Mouse (Mus musculus): Measurements from ENCODE around the gene Dnase2a. TPM values are rescaled to one million over a fixed set of nuclear protein-coding genes. Genes with fewer than 3 reads are reported as not detected.
A peak's percentile ranks its signal among the peaks of the same experiment; 100 is the strongest.

The Dnase2a gene
- polyA plus RNA-seq, 1 experiment from 2014 or later, result 12.7 TPM

GRCm38 (mm10) chr8:84966603-84967002 is 58.2 kb downstream of the Dnase2a start:
- H3K9ac ChIP-seq (ENCODE audit: low read depth, low read length), result peak overlapping the region; percentile 53
- no peak for DNase-seq (ENCODE audit: low spot score)
- peaks cover 15% of the 10 kb centered on the region for H3K36me3 ChIP-seq (ENCODE audit: control insufficient read depth, insufficient read depth, low read length)
- H3K9me3 ChIP-seq (ENCODE audit: control insufficient read depth, low read length), result no peaks in the 10 kb centered on the region
- H3K4me2 ChIP-seq, result peak overlapping the region; percentile 97
- 21% methylated on average over 3 of the region's 3 CpGs for WGBS
- peak; percentile 27 for ATAC-seq (replicated peaks; ENCODE audit: low FRiP score)
- H3K27ac ChIP-seq (ENCODE audit: low read depth, low read length), result peak overlapping the region; percentile 96
- peaks cover 50% of the 10 kb centered on the region for H3K4me1 ChIP-seq (replicated peaks; ENCODE audit: control insufficient read depth, insufficient read depth, low read length)
- H3K4me3 ChIP-seq (ENCODE audit: low read depth, low read length), result peak overlapping the region; percentile 89
- H3K27me3 ChIP-seq (replicated peaks; ENCODE audit: control insufficient read depth, insufficient read depth, low read length), result no peaks in the 10 kb centered on the region

DNA sequence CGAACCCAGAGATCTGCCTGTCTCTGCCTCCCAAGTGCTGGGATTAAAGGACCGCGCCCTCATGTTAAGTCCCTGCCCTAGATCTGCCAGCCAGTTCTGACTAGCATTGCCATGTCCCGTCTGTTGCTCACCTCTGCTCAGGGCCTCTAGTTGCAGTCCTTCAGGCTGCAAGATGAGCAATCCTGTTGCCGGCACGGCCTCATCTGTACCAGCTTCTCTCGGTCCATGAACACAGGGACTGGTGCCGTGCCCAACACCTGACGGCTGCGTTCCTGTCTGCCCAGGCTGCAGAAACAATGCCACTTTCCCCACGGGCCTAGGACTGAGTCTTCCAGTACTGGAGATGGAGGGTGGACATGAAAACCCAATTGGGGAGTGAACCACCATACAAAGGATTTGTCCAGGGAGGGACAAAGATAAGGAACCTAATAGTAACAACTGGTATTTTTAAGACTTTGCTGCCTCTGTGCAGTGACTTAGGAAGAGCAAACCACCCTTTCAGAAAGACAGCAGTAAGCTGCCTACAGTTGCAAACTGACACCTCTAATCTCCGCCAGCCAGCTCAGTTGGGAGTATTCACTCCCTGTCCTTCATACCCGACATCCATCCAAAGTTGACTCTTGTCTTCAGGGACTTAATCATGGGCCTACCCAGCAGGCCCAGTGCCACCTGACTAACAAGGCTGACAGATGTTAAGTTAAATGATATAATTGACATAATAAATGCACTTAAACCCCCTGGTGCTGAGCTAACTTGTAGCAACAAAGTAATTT is 59.4 kb downstream of the Dnase2a start:
- 82% methylated on average over 13 of the region's 13 CpGs for WGBS
- Histone ChIP-seq H3K9me3 (ENCODE audit: control insufficient read depth, low read length) (no peaks in the 10 kb centered on the region), H3K36me3 (ENCODE audit: control insufficient read depth, insufficient read depth, low read length) (peaks cover 17% of the 10 kb centered on the region), H3K4me2 (peak overlapping the region; percentile 99), H3K4me1 (replicated peaks; ENCODE audit: control insufficient read depth, insufficient read depth, low read length) (peaks cover 60% of the 10 kb centered on the region), H3K9ac (ENCODE audit: low read depth, low read length) (peak overlapping the region; percentile 46), H3K27ac (ENCODE audit: low read depth, low read length) (peak overlapping the region; percentile 96), H3K4me3 (ENCODE audit: low read depth, low read length) (no peak overlapping the region; the same call in 1 of the 2 replicates), H3K27me3 (replicated peaks; ENCODE audit: control insufficient read depth, insufficient read depth, low read length) (no peaks in the 10 kb centered on the region)
- ATAC-seq (replicated peaks; ENCODE audit: low FRiP score), result no peak
- DNase-seq (ENCODE audit: low spot score), result no peak

DNA sequence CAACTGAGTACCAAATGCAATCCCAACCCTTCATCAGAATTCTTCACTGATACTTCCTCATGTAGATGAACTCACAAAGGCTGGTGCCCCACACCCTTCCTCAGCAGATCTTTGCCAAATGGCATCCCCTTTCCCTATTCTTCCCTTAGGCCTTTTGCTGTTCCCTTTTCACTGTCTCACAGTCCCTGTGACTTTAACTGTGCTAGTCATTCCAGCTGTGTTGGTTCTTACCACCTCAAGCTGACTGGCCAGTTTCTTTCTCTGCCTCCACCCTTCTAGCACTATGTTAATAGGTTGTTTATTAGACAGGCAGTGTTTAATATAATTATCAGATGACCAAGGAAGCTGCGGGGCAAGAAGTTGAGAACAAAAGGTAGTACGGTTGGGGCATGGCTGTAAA is 60.3 kb downstream of the Dnase2a start:
- Histone ChIP-seq H3K9me3 (ENCODE audit: control insufficient read depth, low read length) (no peaks in the 10 kb centered on the region), H3K4me1 (replicated peaks; ENCODE audit: control insufficient read depth, insufficient read depth, low read length) (peaks cover 65% of the 10 kb centered on the region)
- DNase-seq (ENCODE audit: low spot score), result no peak

DNA sequence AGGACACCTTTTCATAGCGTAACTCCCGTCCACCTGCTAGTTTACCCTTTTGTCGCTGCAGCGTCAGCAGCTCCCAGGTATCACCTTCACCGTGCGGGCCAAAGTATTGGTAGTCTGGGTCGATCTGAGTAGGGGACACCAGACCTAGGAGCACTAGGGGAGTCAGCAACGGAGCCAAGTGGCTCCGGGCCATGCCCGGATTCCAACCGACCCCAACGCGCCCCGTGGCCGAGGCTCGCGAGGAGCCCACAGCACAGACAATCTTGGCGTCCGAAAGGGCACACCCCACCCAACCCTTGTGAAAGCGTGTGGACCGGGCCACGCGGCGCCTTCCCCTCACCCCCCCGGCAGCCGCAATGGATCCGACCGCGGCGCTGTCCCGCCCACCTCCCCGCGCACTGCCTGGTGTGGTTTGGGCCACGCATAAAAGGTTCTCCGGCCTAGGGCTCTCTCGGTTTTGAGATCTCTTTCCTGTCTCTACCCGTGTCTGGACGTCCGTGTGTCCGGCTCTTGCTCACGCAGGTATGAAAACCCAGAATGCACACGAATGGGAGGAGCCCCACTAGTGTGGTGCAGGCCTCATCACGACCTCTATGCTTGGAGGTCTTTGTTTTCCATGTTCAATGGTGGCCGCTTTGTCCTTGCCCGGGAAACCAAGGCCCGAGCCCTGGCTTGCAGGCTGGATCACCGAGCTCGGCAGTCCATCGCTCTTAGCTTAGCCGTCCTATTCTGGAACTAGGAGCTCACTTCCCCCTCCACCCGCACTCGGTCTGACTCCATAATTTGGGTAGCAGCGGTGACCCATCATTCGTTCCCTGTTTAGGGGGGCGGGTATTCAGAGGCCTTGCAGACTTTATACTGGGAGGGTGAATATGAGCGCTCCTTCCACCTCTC is 61.1 kb downstream of the Dnase2a start, which contains the start of the genes Gm49661, Prdx2 and Rnaseh2a:
Gm49661 (minus strand) TSS at position 193 of the 894 bp plus-strand sequence.
Prdx2 (plus strand) TSS at position 347 of the 894 bp plus-strand sequence.
Rnaseh2a (minus strand) TSS at position 527 of the 894 bp plus-strand sequence.
- Histone ChIP-seq H3K27ac (ENCODE audit: low read depth, low read length) (peak within 1 kb of the TSS; percentile 96), H3K27me3 (replicated peaks; ENCODE audit: control insufficient read depth, insufficient read depth, low read length) (no peaks in the 10 kb centered on the region), H3K4me3 (ENCODE audit: low read depth, low read length) (peak within 1 kb of the TSS; percentile 62), H3K4me2 (peak within 1 kb of the TSS; percentile 99), H3K9ac (ENCODE audit: low read depth, low read length) (peak within 1 kb of the TSS; percentile 90), H3K9me3 (ENCODE audit: control insufficient read depth, low read length) (no peaks in the 10 kb centered on the region), H3K36me3 (ENCODE audit: control insufficient read depth, insufficient read depth, low read length) (peaks cover 31% of the 10 kb centered on the region), H3K4me1 (replicated peaks; ENCODE audit: control insufficient read depth, insufficient read depth, low read length) (peaks cover 62% of the 10 kb centered on the region)
- DNase-seq (ENCODE audit: low spot score) (peak; percentile 90), ATAC-seq (replicated peaks; ENCODE audit: low FRiP score) (peak; percentile 53)
- under 1% methylated on average over 56 of the region's 56 CpGs for WGBS

More for the DNA sequence above, 60.3 kb downstream of the Dnase2a start:
- peak overlapping the region; percentile 62 for H3K4me3 ChIP-seq (ENCODE audit: low read depth, low read length)
- 12% methylated on average over 2 of the region's 2 CpGs for WGBS
- peak overlapping the region; percentile 96 for H3K27ac ChIP-seq (ENCODE audit: low read depth, low read length)
- H3K27me3 ChIP-seq (replicated peaks; ENCODE audit: control insufficient read depth, insufficient read depth, low read length), result no peaks in the 10 kb centered on the region
- peaks cover 24% of the 10 kb centered on the region for H3K36me3 ChIP-seq (ENCODE audit: control insufficient read depth, insufficient read depth, low read length)
- H3K9ac ChIP-seq (ENCODE audit: low read depth, low read length), result peak overlapping the region; percentile 90
- ATAC-seq (replicated peaks; ENCODE audit: low FRiP score), result no peak
- H3K4me2 ChIP-seq, result peak overlapping the region; percentile 99

DNA sequence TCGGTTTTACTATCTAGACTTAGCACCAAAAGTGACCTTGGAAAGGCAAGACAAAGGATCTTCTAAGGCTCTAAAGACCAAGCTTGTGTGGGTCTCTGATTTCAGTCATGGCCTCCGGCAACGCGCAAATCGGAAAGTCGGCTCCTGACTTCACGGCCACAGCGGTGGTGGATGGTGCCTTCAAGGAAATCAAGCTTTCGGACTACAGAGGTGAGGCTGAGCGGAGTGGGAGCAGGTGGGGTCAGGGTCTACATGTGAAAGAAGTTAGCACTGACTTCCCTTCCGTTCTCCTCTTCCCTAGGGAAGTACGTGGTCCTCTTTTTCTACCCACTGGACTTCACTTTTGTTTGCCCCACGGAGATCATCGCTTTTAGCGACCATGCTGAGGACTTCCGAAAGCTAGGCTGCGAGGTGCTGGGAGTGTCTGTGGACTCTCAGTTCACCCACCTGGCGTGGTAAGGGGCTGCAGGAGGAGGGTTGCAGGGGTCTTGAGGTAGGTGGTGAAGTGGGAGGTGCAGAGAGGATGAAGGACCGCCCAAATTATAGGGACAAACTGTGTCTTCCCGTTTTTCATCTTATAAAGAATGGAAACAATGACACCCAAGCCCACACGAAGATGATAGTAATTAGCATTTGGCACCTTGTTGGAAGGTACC is 61.9 kb downstream of the Dnase2a start:
- H3K4me1 ChIP-seq (replicated peaks; ENCODE audit: control insufficient read depth, insufficient read depth, low read length), result peaks cover 62% of the 10 kb centered on the region
- H3K4me2 ChIP-seq, result peak overlapping the region; percentile 99
- H3K27ac ChIP-seq (ENCODE audit: low read depth, low read length), result peak overlapping the region; percentile 96
- peaks cover 38% of the 10 kb centered on the region for H3K36me3 ChIP-seq (ENCODE audit: control insufficient read depth, insufficient read depth, low read length)
- H3K4me3 ChIP-seq (ENCODE audit: low read depth, low read length), result peak overlapping the region; percentile 62
- ATAC-seq (replicated peaks; ENCODE audit: low FRiP score) (no peak), DNase-seq (ENCODE audit: low spot score) (no peak)
- no peaks in the 10 kb centered on the region for H3K27me3 ChIP-seq (replicated peaks; ENCODE audit: control insufficient read depth, insufficient read depth, low read length)
- H3K9ac ChIP-seq (ENCODE audit: low read depth, low read length), result peak overlapping the region; percentile 90
- WGBS, result 8% methylated on average over 21 of the region's 21 CpGs
- H3K9me3 ChIP-seq (ENCODE audit: control insufficient read depth, low read length), result no peaks in the 10 kb centered on the region

GRCm38 (mm10) chr8:84970913-84971312 is 62.6 kb downstream of the Dnase2a start:
- H3K36me3 ChIP-seq (ENCODE audit: control insufficient read depth, insufficient read depth, low read length), result peaks cover 38% of the 10 kb centered on the region
- DNase-seq (ENCODE audit: low spot score) (peak; percentile 62), ATAC-seq (replicated peaks; ENCODE audit: low FRiP score) (peak; percentile 83)
- no peaks in the 10 kb centered on the region for H3K9me3 ChIP-seq (ENCODE audit: control insufficient read depth, low read length)
- H3K4me2 ChIP-seq, result peak overlapping the region; percentile 99
- H3K4me1 ChIP-seq (replicated peaks; ENCODE audit: control insufficient read depth, insufficient read depth, low read length), result peaks cover 67% of the 10 kb centered on the region
- no peaks in the 10 kb centered on the region for H3K27me3 ChIP-seq (replicated peaks; ENCODE audit: control insufficient read depth, insufficient read depth, low read length)
- peak overlapping the region; percentile 62 for H3K4me3 ChIP-seq (ENCODE audit: low read depth, low read length)
- H3K9ac ChIP-seq (ENCODE audit: low read depth, low read length), result peak overlapping the region; percentile 90
- peak overlapping the region; percentile 96 for H3K27ac ChIP-seq (ENCODE audit: low read depth, low read length)
- WGBS, result 33% methylated on average over 5 of the region's 5 CpGs
